Mouse (Mus musculus) limb, embryonic 14.5 days (tissue): ENCODE measurements at regions not wholly inside any gene's neighbourhood (a gene's known extent, or its start where the extent isn't known, plus 50 kb on each side); places are given as distances from the start of the nearest gene placed in this dataset.

Experiments
- ATAC-seq: fragments of 200-750 bp; cut with Nextera tagmentation; 2 replicates; pipeline ENCODE4 v1.8.0; 2017; ENCODE audit warnings: low read depth, moderate number of reproducible peaks, moderate TSS enrichment; ENCODE audit not compliant: low FRiP score
- DNase-seq: peaks from one replicate; pipeline ENCODE4 v3.0.0-alpha.2; 2015; ENCODE audit warnings: low spot score
- H3K27ac ChIP-seq: fragments of 300-500 bp; sonication (generic); replicated peaks from 2 replicates; pipeline ENCODE4 v1.5.1; 2014; ENCODE audit warnings: low read depth, mild to moderate bottlenecking, low read length, moderate library complexity, mixed read lengths
- H3K27me3 ChIP-seq: fragments of 300-500 bp; sonication (generic); 2 replicates; pipeline ENCODE4 v1.6.1; 2014; ENCODE audit warnings: low read length, mixed read lengths; ENCODE audit not compliant: control insufficient read depth, insufficient read depth
- H3K36me3 ChIP-seq: fragments of 300-500 bp; sonication (generic); 2 replicates; pipeline ENCODE4 v1.6.1; 2014; ENCODE audit warnings: mild to moderate bottlenecking, low read length, moderate library complexity, mixed read lengths; ENCODE audit not compliant: control insufficient read depth, insufficient read depth
- H3K4me1 ChIP-seq: fragments of 300-500 bp; sonication (generic); 2 replicates; pipeline ENCODE4 v1.6.1; 2014; ENCODE audit warnings: antibody characterized with exemption, low read length, mixed read lengths; ENCODE audit not compliant: control insufficient read depth, insufficient read depth
- H3K4me2 ChIP-seq: fragments of 300-500 bp; sonication (generic); replicated peaks from 2 replicates; pipeline ENCODE4 v1.6.1; 2014; ENCODE audit warnings: low read depth, mild to moderate bottlenecking, low read length, moderate library complexity; ENCODE audit not compliant: severe bottlenecking
- H3K4me3 ChIP-seq: fragments of 300-500 bp; sonication (generic); replicated peaks from 2 replicates; pipeline ENCODE4 v1.5.1; 2014; ENCODE audit warnings: low read length
- H3K9ac ChIP-seq: fragments of 300-500 bp; sonication (generic); 2 replicates; pipeline ENCODE4 v1.6.1; 2014; ENCODE audit warnings: mild to moderate bottlenecking, low read depth, low read length, moderate library complexity; ENCODE audit not compliant: severe bottlenecking
- H3K9me3 ChIP-seq: fragments of 300-500 bp; sonication (generic); 2 replicates; pipeline ENCODE4 v1.6.1; 2016; ENCODE audit warnings: low read length; ENCODE audit not compliant: control insufficient read depth
- POLR2A ChIP-seq: fragments of 200-500 bp; IDR thresholded peaks from 2 replicates; pipeline ENCODE4 v1.8.0; 2012; ENCODE audit warnings: inconsistent platforms, mild to moderate bottlenecking, moderate library complexity, borderline replicate concordance; ENCODE audit not compliant: insufficient read depth, insufficient read length; ENCODE audit errors: extremely low read depth
- WGBS: fragments of 180-500 bp; shearing (Covaris S2); extraction: QIAGEN DNeasy Blood & Tissue Kit; methylation state at CpG from one replicate; pipeline ENCODE4 v1.1.7; 2014; 5-methylcytosine and 5-hydroxymethylcytosine counted together

DNA sequence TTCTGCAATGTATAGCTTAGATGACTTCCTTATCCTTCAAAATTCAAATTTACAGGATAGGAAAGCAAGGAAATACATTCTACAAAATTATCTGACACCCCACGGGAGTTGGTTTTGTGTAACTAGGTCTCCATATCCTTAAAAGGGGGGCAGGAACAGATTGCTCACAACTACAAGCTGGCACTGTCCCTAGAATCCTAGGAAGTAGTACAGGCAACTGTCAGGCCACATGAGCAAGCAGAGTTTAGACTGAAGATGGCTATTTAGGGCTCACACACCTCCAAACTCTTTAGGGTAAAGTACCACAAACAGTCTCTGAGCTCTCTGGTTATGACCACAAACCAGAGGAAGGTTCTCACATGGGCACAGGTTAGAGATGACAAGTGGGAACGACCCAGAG is 273.5 kb upstream of the 4930412O13Rik start:
- Histone ChIP-seq H3K9me3 (no peaks in the 10 kb centered on the region), H3K36me3 (no peaks in the 10 kb centered on the region), H3K9ac (no peak overlapping the region), H3K4me3 (no peak overlapping the region), H3K27ac (no peak overlapping the region), H3K4me2 (no peak overlapping the region), H3K27me3 (no peaks in the 10 kb centered on the region), H3K4me1 (no peaks in the 10 kb centered on the region)
- no peak for TF ChIP-seq POLR2A
- 77% methylated on average over 2 of the region's 2 CpGs for WGBS
- DNase-seq (no peak), ATAC-seq (no peak)

GRCm38 (mm10) chr2:9614415-9614814 is 266.6 kb upstream of the 4930412O13Rik start:
- DNase-seq (no peak), ATAC-seq (no peak)
- Histone ChIP-seq H3K9ac (no peak overlapping the region), H3K9me3 (no peaks in the 10 kb centered on the region), H3K36me3 (no peaks in the 10 kb centered on the region), H3K4me1 (no peaks in the 10 kb centered on the region), H3K27me3 (no peaks in the 10 kb centered on the region), H3K4me3 (no peak overlapping the region), H3K27ac (no peak overlapping the region), H3K4me2 (no peak overlapping the region)
- 51% methylated on average over 2 of the region's 2 CpGs for WGBS
- TF ChIP-seq POLR2A, result no peak

DNA sequence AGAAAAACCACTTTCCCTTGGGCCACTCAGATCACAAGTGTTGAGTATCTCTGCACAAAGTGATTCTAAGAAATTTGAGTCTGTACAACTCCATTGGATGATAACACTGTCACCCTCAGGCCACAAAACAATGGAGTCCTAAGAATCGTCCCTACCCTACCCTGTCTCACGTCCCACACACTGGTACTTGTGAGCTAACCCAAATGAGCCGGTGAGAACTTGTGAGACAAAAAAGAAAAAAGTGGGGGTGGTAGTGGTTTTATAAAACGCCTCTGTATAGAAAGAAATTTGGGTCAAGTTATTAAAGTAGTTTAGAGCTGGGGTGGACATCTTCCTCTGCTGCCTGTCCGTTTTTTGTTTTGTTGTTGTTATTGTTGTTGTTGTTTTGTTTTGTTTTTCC is 264.8 kb upstream of the 4930412O13Rik start:
- ATAC-seq (no peak), DNase-seq (no peak)
- no peak for TF ChIP-seq POLR2A
- Histone ChIP-seq H3K4me2 (no peak overlapping the region), H3K4me1 (0 out of 2 replicates have a peak, but pooled peaks cover 5% of the 10 kb centered on the region), H3K9ac (no peak overlapping the region), H3K9me3 (no peaks in the 10 kb centered on the region), H3K36me3 (no peaks in the 10 kb centered on the region), H3K27ac (no peak overlapping the region), H3K4me3 (no peak overlapping the region), H3K27me3 (no peaks in the 10 kb centered on the region)
- 82% methylated on average over 5 of the region's 5 CpGs for WGBS

GRCm38 (mm10) chr2:9620303-9621244 is 260.5 kb upstream of the 4930412O13Rik start:
- peak; percentile 73 for DNase-seq
- 0 out of 2 replicates have a peak overlapping the region, but pooled peaks have one; percentile 1 for H3K4me2 ChIP-seq
- H3K9ac ChIP-seq, result no peak overlapping the region
- no peak overlapping the region for H3K27ac ChIP-seq
- no peaks in the 10 kb centered on the region for H3K36me3 ChIP-seq
- no peak for TF ChIP-seq POLR2A
- H3K9me3 ChIP-seq, result no peaks in the 10 kb centered on the region
- peak; percentile 74 for ATAC-seq
- WGBS, result 61% methylated on average over 21 of the region's 21 CpGs
- H3K27me3 ChIP-seq, result no peaks in the 10 kb centered on the region
- 0 out of 2 replicates have a peak, but pooled peaks cover 5% of the 10 kb centered on the region for H3K4me1 ChIP-seq
- H3K4me3 ChIP-seq, result no peak overlapping the region

- Histone ChIP-seq H3K36me3 (no peaks in the 10 kb centered on the region), H3K9ac (no peak overlapping the region), H3K4me1 (0 out of 2 replicates have a peak, but pooled peaks cover 5% of the 10 kb centered on the region), H3K27ac (no peak overlapping the region), H3K9me3 (no peaks in the 10 kb centered on the region), H3K4me3 (no peak overlapping the region), H3K4me2 (no peak overlapping the region), H3K27me3 (no peaks in the 10 kb centered on the region)
- no peak for TF ChIP-seq POLR2A
- 90% methylated on average over 2 of the region's 2 CpGs for WGBS
- ATAC-seq, result no peak
- DNase-seq, result no peak
These were observed 257.4 kb upstream of the 4930412O13Rik start for GRCm38 (mm10) chr2:9623702-9624101.
